Mouse (Mus musculus): ENCODE results near the gene Calr. TPM values are rescaled to one million over a fixed set of nuclear protein-coding genes. Genes with fewer than 3 reads are reported as not detected.
A peak's percentile ranks its signal among the peaks of the same experiment; 100 is the strongest.

The Calr gene
- polyA plus RNA-seq, 1 experiment from 2014 or later: 743 TPM

- Histone ChIP-seq H3K4me2 (ENCODE audit: low read length) (peak overlapping the region; percentile 92), H3K9ac (ENCODE audit: low read depth, low read length) (peak overlapping the region; percentile 88), H3K4me3 (ENCODE audit: low read length) (peak overlapping the region; percentile 80), H3K36me3 (ENCODE audit: control insufficient read depth, insufficient read depth, low read length) (no peaks in the 10 kb centered on the region), H3K4me1 (ENCODE audit: control insufficient read depth, insufficient read depth, low read depth, low read length) (peaks cover 20% of the 10 kb centered on the region), H3K27ac (ENCODE audit: low read depth, low read length) (peak overlapping the region; percentile 91), H3K9me3 (ENCODE audit: control insufficient read depth, low read length) (no peaks in the 10 kb centered on the region), H3K27me3 (replicated peaks; ENCODE audit: control insufficient read depth, insufficient read depth, low read length) (peaks cover 33% of the 10 kb centered on the region)
- no peak for ATAC-seq
- 30% methylated on average over 10 of the region's 10 CpGs for WGBS
Measured at GRCm38 (mm10) chr8:84798446-84799135, 48.1 kb downstream of the Calr start.

GRCm38 (mm10) chr8:84797971-84798370 is 48.8 kb downstream of the Calr start:
- Histone ChIP-seq H3K36me3 (ENCODE audit: control insufficient read depth, insufficient read depth, low read length) (no peaks in the 10 kb centered on the region), H3K4me3 (ENCODE audit: low read length) (peak overlapping the region; percentile 80), H3K9ac (ENCODE audit: low read depth, low read length) (peak overlapping the region; percentile 88), H3K9me3 (ENCODE audit: control insufficient read depth, low read length) (no peaks in the 10 kb centered on the region), H3K4me2 (ENCODE audit: low read length) (peak overlapping the region; percentile 92), H3K27me3 (replicated peaks; ENCODE audit: control insufficient read depth, insufficient read depth, low read length) (peaks cover 29% of the 10 kb centered on the region), H3K27ac (ENCODE audit: low read depth, low read length) (peak overlapping the region; percentile 91), H3K4me1 (ENCODE audit: control insufficient read depth, insufficient read depth, low read depth, low read length) (peaks cover 20% of the 10 kb centered on the region)
- 51% methylated on average over 6 of the region's 6 CpGs for WGBS
- ATAC-seq: no peak

DNA sequence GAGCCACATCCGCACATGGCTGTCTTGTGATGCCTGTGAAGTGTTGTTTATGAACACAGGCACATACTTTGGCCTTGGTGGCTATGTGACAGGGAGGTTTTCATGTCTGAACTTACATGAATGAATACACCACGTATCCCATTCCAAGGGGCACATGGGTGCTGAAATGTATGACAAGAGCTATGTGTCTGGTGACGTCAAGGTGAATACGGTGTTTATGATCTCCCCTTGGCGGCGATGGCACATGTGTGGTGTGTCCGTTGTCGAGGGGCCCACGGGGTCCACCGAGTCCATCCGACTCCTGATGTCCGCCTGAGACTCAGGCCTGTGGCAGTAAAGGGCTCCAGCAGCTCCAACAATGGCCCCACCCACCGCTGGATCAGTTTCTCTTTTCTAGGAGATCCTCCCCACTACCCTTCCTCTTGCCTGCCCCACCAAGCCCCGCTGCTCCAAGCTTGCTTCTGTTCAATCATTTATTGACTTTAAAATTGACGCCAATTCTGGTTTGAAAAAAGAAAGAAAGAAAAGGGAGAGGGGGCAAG is 49.4 kb downstream of the Calr start:
- WGBS: 71% methylated on average over 15 of the region's 15 CpGs
- no peak overlapping the region for H3K4me3 ChIP-seq (ENCODE audit: low read length)
- peaks cover 25% of the 10 kb centered on the region for H3K27me3 ChIP-seq (replicated peaks; ENCODE audit: control insufficient read depth, insufficient read depth, low read length)
- H3K27ac ChIP-seq (ENCODE audit: low read depth, low read length): peak overlapping the region; percentile 91
- peak overlapping the region; percentile 92 for H3K4me2 ChIP-seq (ENCODE audit: low read length)
- H3K36me3 ChIP-seq (ENCODE audit: control insufficient read depth, insufficient read depth, low read length): no peaks in the 10 kb centered on the region
- H3K4me1 ChIP-seq (ENCODE audit: control insufficient read depth, insufficient read depth, low read depth, low read length): peaks cover 20% of the 10 kb centered on the region
- ATAC-seq: no peak
- no peaks in the 10 kb centered on the region for H3K9me3 ChIP-seq (ENCODE audit: control insufficient read depth, low read length)
- peak overlapping the region; percentile 88 for H3K9ac ChIP-seq (ENCODE audit: low read depth, low read length)

- H3K4me1 ChIP-seq (ENCODE audit: control insufficient read depth, insufficient read depth, low read depth, low read length): peaks cover 28% of the 10 kb centered on the region
- H3K9me3 ChIP-seq (ENCODE audit: control insufficient read depth, low read length): no peaks in the 10 kb centered on the region
- ATAC-seq: peak; percentile 60
- H3K27ac ChIP-seq (ENCODE audit: low read depth, low read length): peak overlapping the region; percentile 75
- no peaks in the 10 kb centered on the region for H3K36me3 ChIP-seq (ENCODE audit: control insufficient read depth, insufficient read depth, low read length)
- peaks cover 35% of the 10 kb centered on the region for H3K27me3 ChIP-seq (replicated peaks; ENCODE audit: control insufficient read depth, insufficient read depth, low read length)
- no peak overlapping the region for H3K4me3 ChIP-seq (ENCODE audit: low read length)
- H3K4me2 ChIP-seq (ENCODE audit: low read length): peak overlapping the region; percentile 30
- H3K9ac ChIP-seq (ENCODE audit: low read depth, low read length): peak overlapping the region; percentile 4; the same call in 1 of the 2 replicates
- WGBS: 37% methylated on average over 7 of the region's 7 CpGs
Measured at GRCm38 (mm10) chr8:84794486-84794885, 52.2 kb downstream of the Calr start.

GRCm38 (mm10) chr8:84793791-84794485 is 52.8 kb downstream of the Calr start:
- peak overlapping the region; percentile 13; the same call in 1 of the 2 replicates for H3K9ac ChIP-seq (ENCODE audit: low read depth, low read length)
- peak; percentile 90 for ATAC-seq
- peaks cover 27% of the 10 kb centered on the region for H3K4me1 ChIP-seq (ENCODE audit: control insufficient read depth, insufficient read depth, low read depth, low read length)
- H3K27me3 ChIP-seq (replicated peaks; ENCODE audit: control insufficient read depth, insufficient read depth, low read length): peaks cover 37% of the 10 kb centered on the region
- WGBS: 38% methylated on average over 13 of the region's 13 CpGs
- peak overlapping the region; percentile 75 for H3K27ac ChIP-seq (ENCODE audit: low read depth, low read length)
- H3K9me3 ChIP-seq (ENCODE audit: control insufficient read depth, low read length): no peaks in the 10 kb centered on the region
- peak overlapping the region; percentile 35 for H3K4me2 ChIP-seq (ENCODE audit: low read length)
- H3K4me3 ChIP-seq (ENCODE audit: low read length): no peak overlapping the region
- H3K36me3 ChIP-seq (ENCODE audit: control insufficient read depth, insufficient read depth, low read length): no peaks in the 10 kb centered on the region

DNA sequence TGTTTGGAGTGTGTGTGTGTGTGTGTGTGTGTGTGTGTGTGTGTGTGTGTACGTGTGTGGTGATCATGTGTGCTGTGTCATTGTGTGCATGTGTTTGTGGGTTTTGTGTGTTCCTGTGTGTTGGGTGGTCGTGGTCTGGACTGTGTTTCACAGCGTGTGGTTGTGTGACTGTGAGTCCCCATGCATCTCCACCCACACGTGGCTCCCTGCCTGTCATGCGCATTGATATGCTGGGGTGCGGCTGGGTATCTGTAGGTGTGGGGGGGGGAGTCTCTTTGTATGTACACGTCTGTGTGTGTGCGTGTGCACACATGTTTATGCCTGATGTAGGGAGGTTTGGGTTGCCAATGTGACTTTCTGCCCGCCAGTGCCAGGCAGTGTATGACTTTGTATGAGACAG is 53.6 kb downstream of the Calr start:
- peaks cover 34% of the 10 kb centered on the region for H3K4me1 ChIP-seq (ENCODE audit: control insufficient read depth, insufficient read depth, low read depth, low read length)
- H3K27me3 ChIP-seq (replicated peaks; ENCODE audit: control insufficient read depth, insufficient read depth, low read length): peaks cover 37% of the 10 kb centered on the region
- no peak overlapping the region for H3K4me3 ChIP-seq (ENCODE audit: low read length)
- H3K4me2 ChIP-seq (ENCODE audit: low read length): no peak overlapping the region
- ATAC-seq: no peak
- 80% methylated on average over 9 of the region's 9 CpGs for WGBS
- H3K9me3 ChIP-seq (ENCODE audit: control insufficient read depth, low read length): no peaks in the 10 kb centered on the region
- no peaks in the 10 kb centered on the region for H3K36me3 ChIP-seq (ENCODE audit: control insufficient read depth, insufficient read depth, low read length)
- H3K27ac ChIP-seq (ENCODE audit: low read depth, low read length): peak overlapping the region; percentile 75
- no peak overlapping the region for H3K9ac ChIP-seq (ENCODE audit: low read depth, low read length)

GRCm38 (mm10) chr8:84792429-84792947 is 54.2 kb downstream of the Calr start:
- Histone ChIP-seq H3K9ac (ENCODE audit: low read depth, low read length) (no peak overlapping the region), H3K27ac (ENCODE audit: low read depth, low read length) (peak overlapping the region; percentile 45), H3K4me3 (ENCODE audit: low read length) (no peak overlapping the region), H3K36me3 (ENCODE audit: control insufficient read depth, insufficient read depth, low read length) (no peaks in the 10 kb centered on the region), H3K9me3 (ENCODE audit: control insufficient read depth, low read length) (no peaks in the 10 kb centered on the region), H3K4me2 (ENCODE audit: low read length) (no peak overlapping the region), H3K27me3 (replicated peaks; ENCODE audit: control insufficient read depth, insufficient read depth, low read length) (peaks cover 35% of the 10 kb centered on the region), H3K4me1 (ENCODE audit: control insufficient read depth, insufficient read depth, low read depth, low read length) (peaks cover 40% of the 10 kb centered on the region)
- no peak for ATAC-seq
- 79% methylated on average over 12 of the region's 12 CpGs for WGBS

Measured in hindbrain, embryonic 16.5 days (tissue).